Mouse (Mus musculus): ENCODE measurements around the gene Pigv. TPM values are rescaled to one million over a fixed set of nuclear protein-coding genes. Genes with fewer than 3 reads are reported as not detected.

Gene Pigv
- polyA plus RNA-seq, 1 experiment from 2014 or later: 20.1 TPM

GRCm38 (mm10) chr4:133700905-133701368 lies 28.5 kb upstream of the Pigv start:
- Histone ChIP-seq H3K27me3 (ENCODE audit: control insufficient read depth, insufficient read depth, low read length) (no peaks in the 10 kb centered on the region), H3K4me2 (ENCODE audit: low read depth, low read length) (no peak overlapping the region), H3K27ac (ENCODE audit: low read length) (no peak overlapping the region), H3K4me3 (replicated peaks; ENCODE audit: low read length) (no peak overlapping the region), H3K4me1 (ENCODE audit: control insufficient read depth, insufficient read depth, low read length) (peaks cover 9% of the 10 kb centered on the region), H3K9me3 (replicated peaks; ENCODE audit: control insufficient read depth, low read length) (no peaks in the 10 kb centered on the region), H3K36me3 (ENCODE audit: control insufficient read depth, insufficient read depth, low read length) (no peaks in the 10 kb centered on the region; the same call in 1 of the 2 replicates), H3K9ac (ENCODE audit: low read length) (no peak overlapping the region)
- 79% methylated on average over 11 of the region's 11 CpGs for whole genome bisulfite sequencing
- ATAC-seq (ENCODE audit: insufficient read depth, low FRiP score): no peak

DNA sequence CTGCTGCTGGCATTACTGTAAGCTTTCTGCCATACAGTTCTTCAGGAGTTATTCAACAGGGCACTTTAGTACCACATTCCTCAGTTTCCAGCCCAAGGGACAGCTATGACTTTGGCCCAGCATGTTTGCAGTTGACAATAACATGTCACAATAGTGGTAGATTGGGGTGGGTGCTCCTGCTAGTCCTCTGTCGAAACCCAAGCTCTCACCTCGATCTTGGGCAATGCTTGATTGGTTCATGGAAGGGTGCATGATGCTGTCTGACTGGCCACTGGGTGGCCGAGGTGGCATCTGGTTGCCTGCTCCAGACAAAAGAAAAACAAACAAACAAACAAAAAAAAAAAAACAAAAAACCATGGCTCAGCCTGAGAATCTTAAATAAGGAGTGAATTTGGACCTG lies 22.9 kb upstream of the Pigv start:
- H3K36me3 ChIP-seq (ENCODE audit: control insufficient read depth, insufficient read depth, low read length): peaks cover 32% of the 10 kb centered on the region
- no peaks in the 10 kb centered on the region for H3K27me3 ChIP-seq (ENCODE audit: control insufficient read depth, insufficient read depth, low read length)
- H3K4me2 ChIP-seq (ENCODE audit: low read depth, low read length): no peak overlapping the region
- peaks cover 9% of the 10 kb centered on the region for H3K4me1 ChIP-seq (ENCODE audit: control insufficient read depth, insufficient read depth, low read length)
- no peak overlapping the region for H3K4me3 ChIP-seq (replicated peaks; ENCODE audit: low read length)
- WGBS: 78% methylated on average over 3 of the region's 3 CpGs
- H3K9ac ChIP-seq (ENCODE audit: low read length): no peak overlapping the region
- no peak for ATAC-seq (ENCODE audit: insufficient read depth, low FRiP score)
- no peak overlapping the region for H3K27ac ChIP-seq (ENCODE audit: low read length)
- no peaks in the 10 kb centered on the region for H3K9me3 ChIP-seq (replicated peaks; ENCODE audit: control insufficient read depth, low read length)

GRCm38 (mm10) chr4:133690252-133690651 lies 17.8 kb upstream of the Pigv start:
- H3K9me3 ChIP-seq (replicated peaks; ENCODE audit: control insufficient read depth, low read length): no peaks in the 10 kb centered on the region
- peaks cover 25% of the 10 kb centered on the region for H3K4me1 ChIP-seq (ENCODE audit: control insufficient read depth, insufficient read depth, low read length)
- ATAC-seq (ENCODE audit: insufficient read depth, low FRiP score): no peak
- H3K36me3 ChIP-seq (ENCODE audit: control insufficient read depth, insufficient read depth, low read length): peaks cover 54% of the 10 kb centered on the region
- peak overlapping the region; percentile 25; the same call in 1 of the 2 replicates for H3K27ac ChIP-seq (ENCODE audit: low read length)
- no peak overlapping the region for H3K4me3 ChIP-seq (replicated peaks; ENCODE audit: low read length)
- no peak overlapping the region for H3K9ac ChIP-seq (ENCODE audit: low read length)
- H3K4me2 ChIP-seq (ENCODE audit: low read depth, low read length): no peak overlapping the region
- WGBS: 10% methylated on average over 5 of the region's 5 CpGs
- H3K27me3 ChIP-seq (ENCODE audit: control insufficient read depth, insufficient read depth, low read length): no peaks in the 10 kb centered on the region

- H3K4me1 ChIP-seq (ENCODE audit: control insufficient read depth, insufficient read depth, low read length): peaks cover 25% of the 10 kb centered on the region
- WGBS: 28% methylated on average over 7 of the region's 7 CpGs
- no peaks in the 10 kb centered on the region for H3K9me3 ChIP-seq (replicated peaks; ENCODE audit: control insufficient read depth, low read length)
- H3K27ac ChIP-seq (ENCODE audit: low read length): 0 out of 2 replicates have a peak overlapping the region, but pooled peaks have one; percentile 17
- no peaks in the 10 kb centered on the region for H3K27me3 ChIP-seq (ENCODE audit: control insufficient read depth, insufficient read depth, low read length)
- H3K4me2 ChIP-seq (ENCODE audit: low read depth, low read length): no peak overlapping the region
- H3K36me3 ChIP-seq (ENCODE audit: control insufficient read depth, insufficient read depth, low read length): peaks cover 52% of the 10 kb centered on the region
- H3K4me3 ChIP-seq (replicated peaks; ENCODE audit: low read length): no peak overlapping the region
- ATAC-seq (ENCODE audit: insufficient read depth, low FRiP score): peak; percentile 80
- H3K9ac ChIP-seq (ENCODE audit: low read length): no peak overlapping the region
Measured at GRCm38 (mm10) chr4:133688417-133689067, 16.1 kb upstream of the Pigv start.

- Histone ChIP-seq H3K27me3 (ENCODE audit: control insufficient read depth, insufficient read depth, low read length) (no peaks in the 10 kb centered on the region), H3K4me1 (ENCODE audit: control insufficient read depth, insufficient read depth, low read length) (peaks cover 25% of the 10 kb centered on the region), H3K4me2 (ENCODE audit: low read depth, low read length) (no peak overlapping the region), H3K36me3 (ENCODE audit: control insufficient read depth, insufficient read depth, low read length) (peaks cover 54% of the 10 kb centered on the region), H3K4me3 (replicated peaks; ENCODE audit: low read length) (no peak overlapping the region), H3K9me3 (replicated peaks; ENCODE audit: control insufficient read depth, low read length) (no peaks in the 10 kb centered on the region), H3K27ac (ENCODE audit: low read length) (no peak overlapping the region), H3K9ac (ENCODE audit: low read length) (no peak overlapping the region)
- 83% methylated on average over 5 of the region's 5 CpGs for WGBS
- ATAC-seq (ENCODE audit: insufficient read depth, low FRiP score): no peak
Measured at GRCm38 (mm10) chr4:133687126-133687525, 14.7 kb upstream of the Pigv start.

DNA sequence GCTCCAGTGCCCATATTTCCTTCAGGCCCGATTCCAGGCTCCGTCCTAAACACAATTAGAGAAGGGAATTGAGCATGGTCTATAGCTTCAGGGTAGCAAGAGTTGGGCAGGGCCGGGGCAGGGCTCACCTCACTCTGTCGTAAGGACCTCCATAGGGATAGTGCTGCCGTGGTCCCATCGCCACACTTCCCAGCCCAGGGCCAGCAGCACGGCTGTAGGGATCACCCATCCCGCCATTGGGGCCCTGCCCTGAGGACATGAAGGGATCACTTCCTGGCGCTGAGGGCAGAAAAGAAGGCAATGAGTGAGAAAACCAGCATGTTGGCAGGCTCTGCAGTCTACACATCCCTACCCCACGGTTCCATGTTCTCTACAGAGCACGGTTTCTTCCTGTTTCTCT lies 14.1 kb upstream of the Pigv start:
- Histone ChIP-seq H3K4me2 (ENCODE audit: low read depth, low read length) (no peak overlapping the region), H3K27ac (ENCODE audit: low read length) (no peak overlapping the region), H3K9me3 (replicated peaks; ENCODE audit: control insufficient read depth, low read length) (no peaks in the 10 kb centered on the region), H3K4me1 (ENCODE audit: control insufficient read depth, insufficient read depth, low read length) (peaks cover 25% of the 10 kb centered on the region), H3K4me3 (replicated peaks; ENCODE audit: low read length) (no peak overlapping the region), H3K9ac (ENCODE audit: low read length) (no peak overlapping the region), H3K36me3 (ENCODE audit: control insufficient read depth, insufficient read depth, low read length) (peaks cover 51% of the 10 kb centered on the region), H3K27me3 (ENCODE audit: control insufficient read depth, insufficient read depth, low read length) (no peaks in the 10 kb centered on the region)
- WGBS: 88% methylated on average over 11 of the region's 11 CpGs
- no peak for ATAC-seq (ENCODE audit: insufficient read depth, low FRiP score)

DNA sequence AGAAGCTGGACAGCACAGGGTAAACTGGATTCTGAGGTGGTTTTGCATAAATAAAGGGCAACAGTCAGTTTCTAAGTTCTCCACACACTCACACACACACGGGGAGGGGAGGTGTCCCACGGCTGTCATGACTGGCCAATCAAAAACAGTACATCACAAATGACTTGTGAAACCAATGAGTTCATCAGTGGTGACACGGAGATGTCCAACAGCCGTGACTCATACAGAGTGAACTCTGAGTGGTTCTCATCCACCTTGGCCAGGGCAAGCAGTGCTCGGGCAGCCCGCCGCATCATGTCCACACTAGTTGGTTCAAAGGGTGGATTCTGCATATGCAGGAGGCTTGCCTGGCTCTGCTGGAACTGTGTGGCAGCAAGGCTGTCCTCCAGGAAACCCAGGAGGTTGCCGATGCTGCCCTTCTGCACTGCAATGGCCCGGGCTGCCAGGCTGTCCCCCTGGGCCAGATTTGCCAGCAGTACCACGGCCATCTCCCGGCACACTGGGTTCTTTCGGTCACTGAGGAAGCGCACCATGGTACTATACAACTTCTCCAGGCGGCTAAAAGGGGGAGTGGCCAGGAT lies 7.8 kb upstream of the Pigv start:
- Histone ChIP-seq H3K9me3 (replicated peaks; ENCODE audit: control insufficient read depth, low read length) (no peaks in the 10 kb centered on the region), H3K4me1 (ENCODE audit: control insufficient read depth, insufficient read depth, low read length) (peaks cover 19% of the 10 kb centered on the region), H3K4me2 (ENCODE audit: low read depth, low read length) (no peak overlapping the region), H3K27ac (ENCODE audit: low read length) (no peak overlapping the region), H3K36me3 (ENCODE audit: control insufficient read depth, insufficient read depth, low read length) (peaks cover 36% of the 10 kb centered on the region), H3K9ac (ENCODE audit: low read length) (no peak overlapping the region), H3K4me3 (replicated peaks; ENCODE audit: low read length) (no peak overlapping the region), H3K27me3 (ENCODE audit: control insufficient read depth, insufficient read depth, low read length) (no peaks in the 10 kb centered on the region)
- ATAC-seq (ENCODE audit: insufficient read depth, low FRiP score): no peak
- WGBS: 82% methylated on average over 14 of the region's 14 CpGs

DNA sequence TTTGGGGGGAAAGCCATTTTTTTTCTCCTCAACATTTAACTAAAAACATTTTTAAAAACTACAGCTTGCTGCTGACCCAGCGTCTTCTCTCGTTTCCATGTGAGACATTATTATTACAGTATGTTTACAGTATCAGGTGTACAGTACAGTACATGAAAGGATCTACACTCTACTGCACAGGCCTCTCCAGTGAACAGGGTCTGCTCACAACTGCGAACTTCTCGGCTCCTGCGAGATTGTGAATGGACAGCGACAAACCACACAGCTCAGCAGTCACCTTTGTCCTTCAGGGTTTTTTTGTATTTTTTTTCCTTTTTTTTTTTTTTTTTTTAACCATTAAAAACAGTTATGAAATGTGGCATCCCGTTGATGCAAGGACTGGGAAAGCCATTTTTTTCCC lies 7.2 kb upstream of the Pigv start:
- ATAC-seq (ENCODE audit: insufficient read depth, low FRiP score): no peak
- peaks cover 30% of the 10 kb centered on the region for H3K36me3 ChIP-seq (ENCODE audit: control insufficient read depth, insufficient read depth, low read length)

DNA sequence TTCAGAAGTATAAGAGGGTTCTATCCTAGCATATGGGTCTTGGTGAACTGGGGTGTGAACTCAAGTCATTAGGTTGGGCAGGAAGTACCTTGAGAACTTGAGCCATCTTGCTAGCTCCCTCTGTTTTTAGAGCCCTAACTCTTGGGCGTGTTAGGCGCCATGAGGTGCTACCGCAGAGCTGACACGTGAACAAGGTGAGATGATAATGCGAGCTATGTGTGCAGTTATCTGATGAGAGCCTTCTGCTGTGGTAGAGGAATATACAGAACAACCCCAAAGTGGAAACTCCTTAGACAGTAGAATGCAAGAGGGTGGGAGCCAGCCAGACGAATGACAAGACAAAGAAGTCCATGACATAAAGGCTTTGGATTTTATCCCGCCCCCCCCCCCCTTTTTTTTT lies 4.8 kb upstream of the Pigv start:
- Histone ChIP-seq H3K4me2 (ENCODE audit: low read depth, low read length) (no peak overlapping the region), H3K27ac (ENCODE audit: low read length) (no peak overlapping the region), H3K4me1 (ENCODE audit: control insufficient read depth, insufficient read depth, low read length) (peaks cover 40% of the 10 kb centered on the region), H3K4me3 (replicated peaks; ENCODE audit: low read length) (no peak overlapping the region), H3K27me3 (ENCODE audit: control insufficient read depth, insufficient read depth, low read length) (no peaks in the 10 kb centered on the region), H3K9ac (ENCODE audit: low read length) (no peak overlapping the region), H3K36me3 (ENCODE audit: control insufficient read depth, insufficient read depth, low read length) (peaks cover 16% of the 10 kb centered on the region), H3K9me3 (replicated peaks; ENCODE audit: control insufficient read depth, low read length) (no peaks in the 10 kb centered on the region)
- ATAC-seq (ENCODE audit: insufficient read depth, low FRiP score): no peak
- 63% methylated on average over 7 of the region's 7 CpGs for WGBS

More for the DNA sequence above, 7.2 kb upstream of the Pigv start:
- Histone ChIP-seq H3K9ac (ENCODE audit: low read length) (no peak overlapping the region), H3K4me3 (replicated peaks; ENCODE audit: low read length) (no peak overlapping the region), H3K27ac (ENCODE audit: low read length) (no peak overlapping the region), H3K4me1 (ENCODE audit: control insufficient read depth, insufficient read depth, low read length) (peaks cover 25% of the 10 kb centered on the region), H3K4me2 (ENCODE audit: low read depth, low read length) (no peak overlapping the region), H3K9me3 (replicated peaks; ENCODE audit: control insufficient read depth, low read length) (no peaks in the 10 kb centered on the region), H3K27me3 (ENCODE audit: control insufficient read depth, insufficient read depth, low read length) (no peaks in the 10 kb centered on the region)
- 69% methylated on average over 7 of the region's 7 CpGs for WGBS

Measured in stomach, embryonic 16.5 days (tissue).